Mouse (Mus musculus) lung, postnatal 36 days (tissue): ENCODE results near the gene Kif27.
A peak's percentile ranks its signal among the peaks of the same experiment; 100 is the strongest.

Source experiments
- DNase-seq: peaks from one replicate; pipeline ENCODE4 v3.0.0; 2022; ENCODE audit warnings: mixed read lengths

Kif27 gene

GRCm38 (mm10) chr13:58364353-58365175, 5.6 kb upstream of the Kif27 start:
- no peak for DNase-seq

- DNase-seq: no peak
These were observed 357 bp upstream of the Kif27 start for GRCm38 (mm10) chr13:58359304-58359653.

DNA sequence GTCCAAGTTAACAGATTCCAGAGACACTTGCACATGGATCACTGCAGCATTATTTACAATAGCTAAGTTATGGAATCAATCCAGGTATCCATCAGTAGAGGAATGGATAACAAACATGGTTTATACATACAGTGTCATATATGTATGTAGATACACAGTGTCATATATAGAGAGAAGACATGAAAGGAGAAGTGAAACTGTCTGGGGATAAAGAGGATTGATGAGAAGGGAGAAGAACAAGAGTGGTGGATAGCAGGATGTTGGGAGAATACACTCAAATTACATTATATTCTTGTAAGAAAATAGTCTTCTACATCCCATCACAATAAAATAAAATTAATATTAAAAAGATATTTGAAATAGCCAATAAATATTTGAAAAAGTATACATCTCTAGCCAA, 5.9 kb downstream of the Kif27 start:
- DNase-seq: no peak

DNA sequence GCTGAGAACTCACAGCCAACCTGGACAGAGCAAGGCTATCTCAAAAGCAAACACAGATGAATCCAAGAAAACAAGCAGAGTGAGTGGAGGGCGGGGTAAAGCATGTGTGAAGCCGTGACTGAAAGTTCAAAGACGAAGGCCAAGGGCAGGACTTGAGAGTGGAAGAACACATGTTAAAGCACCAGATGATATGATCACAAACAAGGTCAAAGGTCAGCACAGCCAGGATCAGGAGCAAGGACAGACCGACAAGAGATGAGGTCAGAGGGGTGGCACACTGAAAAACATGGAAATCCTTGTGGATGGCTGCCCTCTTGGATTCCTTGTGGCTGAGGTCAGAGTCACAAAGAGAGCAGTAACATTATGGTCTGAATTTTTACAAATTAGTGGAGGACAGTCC, 8.3 kb downstream of the Kif27 start:
- DNase-seq: no peak

GRCm38 (mm10) chr13:58344505-58344904, 14.4 kb downstream of the Kif27 start:
- no peak for DNase-seq

DNA sequence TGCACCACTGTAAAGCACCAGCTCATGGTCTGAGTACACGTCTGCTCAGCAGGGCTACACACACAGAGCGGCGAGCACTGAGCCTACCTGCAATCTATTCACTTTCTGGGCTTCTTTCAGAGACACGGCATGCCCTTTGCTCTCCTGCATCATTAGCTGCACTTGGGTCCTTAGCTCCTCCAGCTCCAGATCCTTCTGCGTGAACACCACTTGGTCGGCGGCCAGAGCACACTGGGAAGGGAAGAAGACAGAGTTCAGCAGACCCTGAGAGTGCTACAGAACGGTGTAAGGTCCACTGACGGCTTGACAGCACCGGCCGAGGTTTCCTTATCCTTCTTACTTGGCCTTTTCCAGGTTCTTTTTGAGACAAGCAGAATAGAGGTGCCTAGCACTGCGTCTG, 21.5 kb downstream of the Kif27 start:
- DNase-seq: no peak

DNA sequence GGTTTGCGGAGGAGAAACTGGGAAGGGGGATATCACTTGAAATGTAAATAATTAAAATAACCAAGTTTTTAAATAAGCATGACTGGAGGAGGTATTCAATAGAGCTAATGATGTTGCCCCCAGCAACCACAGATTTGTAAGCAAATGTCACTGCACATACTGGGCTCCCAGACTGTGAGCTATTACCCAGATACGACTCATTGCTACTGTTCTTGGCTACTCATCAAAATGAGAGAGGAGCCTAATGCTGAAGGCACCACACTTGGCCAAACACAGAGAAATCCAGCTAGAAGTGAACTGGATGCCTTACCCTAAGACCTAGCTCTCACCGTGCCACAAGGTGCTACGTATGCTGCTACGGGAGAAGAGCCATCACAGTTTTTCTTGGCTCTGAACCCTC, 24.8 kb downstream of the Kif27 start:
- no peak for DNase-seq

DNA sequence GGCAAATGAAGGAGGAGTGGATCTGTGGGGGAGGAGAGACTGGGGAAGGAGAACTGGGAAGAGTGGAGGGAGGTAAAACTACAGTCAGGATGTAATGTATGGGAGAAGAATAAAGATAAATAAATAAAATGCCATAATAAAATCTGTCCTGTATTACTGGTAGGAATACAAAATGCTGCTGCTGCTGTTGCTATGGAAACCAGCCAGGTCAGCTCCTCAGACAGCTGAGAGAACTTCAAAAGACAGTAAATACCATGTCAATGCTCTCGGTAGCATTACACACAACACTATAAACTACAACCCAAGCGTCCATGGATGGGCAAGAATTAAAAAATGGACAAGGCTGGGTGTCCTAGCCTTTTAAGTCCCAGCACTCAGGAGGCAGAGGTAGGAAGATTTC, 41.2 kb downstream of the Kif27 start:
- DNase-seq: no peak

DNA sequence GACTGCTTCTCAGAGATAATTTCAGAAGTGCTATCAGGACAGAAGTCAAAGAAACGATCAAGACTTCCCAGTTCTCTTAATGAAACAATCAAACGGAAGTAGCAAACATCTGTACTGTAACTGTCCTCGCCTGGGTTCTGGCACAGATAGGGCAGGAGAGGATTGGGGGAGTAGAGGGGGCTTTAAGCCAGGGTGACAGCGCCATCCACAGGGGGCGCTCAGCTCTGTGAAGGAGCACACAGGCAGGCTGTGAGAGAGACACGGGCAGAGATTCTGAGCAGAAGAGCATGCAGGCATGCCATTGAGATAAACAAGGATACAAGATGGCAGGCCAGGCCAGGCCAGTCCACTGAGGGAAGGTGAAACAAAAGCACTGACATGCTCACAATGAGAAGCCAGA, 43.9 kb downstream of the Kif27 start:
- no peak for DNase-seq

- DNase-seq: no peak
These were observed 45.2 kb downstream of the Kif27 start for GRCm38 (mm10) chr13:58313758-58314157.

- peak; percentile 16 for DNase-seq
These were observed 47.6 kb downstream of the Kif27 start for GRCm38 (mm10) chr13:58311351-58311750.

GRCm38 (mm10) chr13:58309499-58309898, 49.4 kb downstream of the Kif27 start:
- DNase-seq: no peak

DNA sequence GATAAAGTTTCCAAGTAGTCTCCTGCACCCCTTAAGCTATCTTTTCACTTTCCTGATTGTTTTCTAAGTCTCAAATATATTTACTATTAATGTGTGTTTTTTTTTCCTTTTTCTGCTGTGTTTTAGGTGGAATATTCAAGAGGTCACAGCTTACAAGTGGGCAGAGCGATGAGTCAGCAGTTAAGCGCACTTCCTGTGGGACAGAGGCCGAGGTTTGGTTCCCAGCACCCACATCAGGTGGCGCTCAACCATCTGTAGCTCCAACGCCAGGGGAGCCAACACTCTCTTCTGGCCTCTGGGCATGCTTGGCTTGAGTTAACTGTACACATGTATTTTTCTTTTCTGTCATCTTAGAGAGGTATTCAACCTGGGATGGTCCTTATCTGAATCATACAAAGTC, 51.5 kb downstream of the Kif27 start:
- no peak for DNase-seq

GRCm38 (mm10) chr13:58305230-58305629, 53.7 kb downstream of the Kif27 start:
- no peak for DNase-seq

- no peak for DNase-seq
These were observed 56.3 kb downstream of the Kif27 start for GRCm38 (mm10) chr13:58302421-58303145.

DNA sequence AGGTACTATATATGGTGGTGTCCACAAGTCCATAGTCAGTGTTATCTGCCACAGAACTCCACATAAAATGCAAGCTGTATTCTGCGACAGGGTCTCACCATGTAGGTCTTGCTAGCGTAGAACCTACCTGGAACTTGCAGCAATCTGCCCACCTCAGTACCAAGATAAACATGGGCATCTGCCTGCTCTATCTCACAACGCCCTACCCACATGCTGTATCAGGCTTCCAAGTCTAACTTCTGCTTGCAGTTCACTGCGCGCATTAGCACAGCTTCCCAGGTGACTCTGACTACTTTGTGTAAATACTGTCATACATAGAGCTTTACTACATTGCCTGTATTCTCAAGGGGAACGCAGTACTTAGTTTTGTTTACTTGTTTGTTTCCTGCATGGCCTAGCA, 57.0 kb downstream of the Kif27 start:
- DNase-seq: no peak

GRCm38 (mm10) chr13:58298756-58299155, 60.2 kb downstream of the Kif27 start:
- no peak for DNase-seq

DNA sequence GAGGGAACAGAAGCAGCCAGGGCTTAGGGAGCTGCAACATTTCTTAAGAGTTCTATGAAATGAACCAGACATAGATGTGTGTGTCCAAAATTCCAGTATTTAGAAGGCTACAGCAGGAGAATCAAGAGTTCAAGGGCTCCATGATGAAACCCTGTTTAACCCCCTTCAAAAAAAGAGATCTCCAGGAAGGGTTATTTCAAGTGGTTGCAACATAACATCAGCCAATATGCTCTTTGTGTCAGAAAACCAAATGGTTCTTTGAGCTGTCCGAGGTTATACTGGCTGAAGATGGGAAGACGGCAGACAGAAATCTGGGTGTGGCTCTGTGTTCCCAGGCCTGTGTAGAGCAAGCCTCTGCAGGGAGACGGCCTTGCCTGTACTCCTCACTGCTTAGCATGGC, 63.3 kb downstream of the Kif27 start:
- DNase-seq: no peak

DNA sequence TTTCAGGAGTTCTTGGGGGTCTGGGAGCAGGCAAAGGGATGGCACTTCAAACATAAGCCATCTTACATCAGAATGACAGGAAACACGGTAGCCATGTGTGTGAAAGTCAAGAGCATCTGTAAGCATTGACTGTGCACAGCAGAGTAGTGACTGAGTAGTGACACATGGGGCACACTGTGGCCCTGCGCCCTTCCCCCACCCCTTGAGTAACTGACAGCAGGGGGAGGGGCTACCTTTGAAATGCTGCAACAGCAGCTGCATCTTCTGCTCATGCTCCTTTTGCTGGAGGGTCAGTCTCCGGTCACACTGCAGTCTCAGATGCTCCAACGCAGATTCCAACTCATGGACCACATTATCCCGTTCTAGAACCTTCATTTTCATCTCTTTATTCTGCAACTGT, 66.1 kb downstream of the Kif27 start:
- DNase-seq: no peak

DNA sequence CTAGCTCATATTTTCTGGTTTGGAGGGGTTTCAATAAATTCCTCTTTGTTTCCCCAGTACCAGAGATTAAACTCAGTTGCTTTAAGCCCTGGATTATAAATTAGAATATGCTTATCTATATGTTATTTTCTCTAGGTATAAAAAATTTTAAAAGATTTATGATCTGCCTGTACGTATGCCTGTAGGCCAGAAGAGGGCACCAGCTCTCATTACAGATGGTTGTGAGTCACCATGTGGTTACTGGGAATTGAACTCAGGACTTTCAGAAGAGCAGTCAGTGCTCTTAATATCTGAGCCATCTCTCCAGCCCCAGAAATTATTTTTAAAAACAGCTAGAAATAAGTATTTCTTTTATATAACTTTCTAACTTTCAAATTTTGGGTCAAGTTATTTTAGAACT, 69.6 kb downstream of the Kif27 start:
- DNase-seq: no peak

- peak; percentile 81 for DNase-seq
These were observed 71.1 kb downstream of the Kif27 start for GRCm38 (mm10) chr13:58287822-58288221.

DNA sequence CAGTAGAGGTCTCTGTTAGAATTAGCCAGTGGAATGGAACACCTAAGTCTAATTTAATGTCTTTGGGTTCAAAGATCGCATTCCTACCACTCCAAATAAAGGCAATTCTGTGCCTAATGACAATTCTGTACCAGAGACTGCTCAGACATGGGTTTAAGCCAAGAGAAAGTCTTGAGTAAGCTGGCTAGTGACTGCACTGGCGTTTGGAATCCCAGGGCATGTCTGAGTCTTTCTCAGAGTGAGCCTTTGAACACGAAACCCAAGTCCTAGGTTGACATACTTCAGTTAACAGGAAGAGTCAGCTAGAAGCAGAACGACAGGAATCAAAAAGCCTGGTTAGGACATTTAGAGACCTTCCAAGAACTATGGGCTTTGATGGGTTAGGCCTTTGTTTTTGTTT, 75.5 kb downstream of the Kif27 start:
- no peak for DNase-seq

DNA sequence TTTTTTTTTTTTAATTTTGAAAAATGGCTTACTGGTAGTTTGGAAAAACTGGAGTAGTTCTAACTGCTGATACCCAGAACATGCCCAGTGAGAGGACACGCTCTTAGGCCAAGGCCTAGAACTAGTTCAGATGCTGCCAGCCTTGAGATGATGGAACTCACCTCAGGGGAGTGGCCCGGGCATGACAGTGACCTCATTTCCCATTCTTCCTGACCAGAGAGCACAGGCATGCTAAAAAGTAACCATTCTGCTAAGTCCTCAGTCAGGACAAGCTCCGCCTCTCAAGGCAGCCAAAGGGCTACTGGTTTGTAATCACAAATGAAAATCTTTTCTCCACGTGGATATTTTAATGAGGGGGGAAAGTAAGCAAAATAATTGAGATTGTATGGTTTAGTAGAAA, 77.0 kb downstream of the Kif27 start:
- DNase-seq: no peak

- no peak for DNase-seq
These were observed 78.4 kb downstream of the Kif27 start for GRCm38 (mm10) chr13:58280528-58280927.

DNA sequence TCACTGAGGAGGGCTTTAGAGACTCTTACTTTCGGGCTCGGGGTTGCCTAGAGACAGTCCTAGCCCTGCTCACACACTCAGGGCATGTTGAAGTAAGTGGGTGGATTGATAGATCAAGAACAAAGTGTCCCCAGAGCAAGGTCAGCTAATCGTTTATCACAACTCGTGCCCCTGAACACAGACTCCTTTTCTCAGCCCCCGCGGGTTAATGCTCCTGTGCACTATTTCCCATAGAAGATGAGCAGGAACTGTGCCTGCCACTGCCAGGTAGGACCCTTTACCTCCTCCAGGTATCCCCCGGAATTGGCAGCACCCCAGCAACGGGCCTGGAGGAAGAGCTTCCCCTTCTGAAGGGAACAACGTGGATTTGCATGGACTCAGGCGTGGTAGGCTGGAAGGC, 82.7 kb downstream of the Kif27 start:
- DNase-seq: no peak
